20 mouse cellular contexts compared by ENCODE assay signal in genomic region chr10:90934678-90935077, GRCm38 (mm10).
DNase-seq lines count a peak whose midpoint lies in the region; ATAC-seq and TF ChIP-seq lines count a peak whose summit lies in the region.
"Had no signal": no experiment of that assay in that cellular context is flagged by ENCODE, and none has a peak within 500 bp of the region (broad histone marks: within the 10 kb centered on the region; RNA-seq: fewer than 3 reads in every experiment).

No protein-coding gene starts in this region.

- H3K4me3 ChIP-seq in heart, embryonic 10.5 days, result 0 out of 2 replicates have a peak overlapping the region, but pooled peaks have one; percentile 3
- no peak overlapping the region for H3K4me3 ChIP-seq in hindbrain, embryonic 13.5 days
- no peak overlapping the region for H3K4me3 ChIP-seq in hindbrain, embryonic 16.5 days (ENCODE audit: low read length)
- no peak overlapping the region for H3K4me3 ChIP-seq in ES-E14 (ENCODE audit: insufficient read depth in 1 of 2, low read depth in 1 of 2, low read length in 2 of 2, poor library complexity in 1 of 2, severe bottlenecking in 1 of 2)
- H3K4me3 ChIP-seq in forebrain, embryonic 16.5 days (replicated peaks; ENCODE audit: low read length), result no peak overlapping the region
- H3K4me3 ChIP-seq: heart, adult 2 months; midbrain, embryonic 13.5 days; stomach, embryonic 15.5 days had no signal

- no peaks in the 10 kb centered on the region for H3K36me3 ChIP-seq in heart, embryonic 10.5 days
- H3K36me3 ChIP-seq in hindbrain, embryonic 13.5 days, result no peaks in the 10 kb centered on the region
- no peaks in the 10 kb centered on the region for H3K36me3 ChIP-seq in hindbrain, embryonic 16.5 days (ENCODE audit: control insufficient read depth, insufficient read depth, low read length)
- H3K36me3 ChIP-seq in ES-E14 (ENCODE audit: control insufficient read depth, insufficient read depth, low read length, poor library complexity, severe bottlenecking), result no peaks in the 10 kb centered on the region
- H3K36me3 ChIP-seq in forebrain, embryonic 16.5 days (ENCODE audit: control insufficient read depth, insufficient read depth), result no peaks in the 10 kb centered on the region
- H3K36me3 ChIP-seq: midbrain, embryonic 13.5 days; stomach, embryonic 15.5 days had no signal

- no peak overlapping the region for H3K4me2 ChIP-seq in hindbrain, embryonic 13.5 days
- H3K4me2 ChIP-seq in hindbrain, embryonic 16.5 days (ENCODE audit: low read length), result no peak overlapping the region
- no peak overlapping the region for H3K4me2 ChIP-seq in forebrain, embryonic 16.5 days (ENCODE audit: low read length)
- H3K4me2 ChIP-seq: midbrain, embryonic 13.5 days; stomach, embryonic 15.5 days had no signal

- H3K4me1 ChIP-seq in heart, embryonic 10.5 days, result peaks cover 7% of the 10 kb centered on the region; the same call in 1 of the 2 replicates
- H3K4me1 ChIP-seq in hindbrain, embryonic 13.5 days (replicated peaks), result peaks cover 12% of the 10 kb centered on the region; the same call in 1 of the 2 replicates
- H3K4me1 ChIP-seq in hindbrain, embryonic 16.5 days (ENCODE audit: control insufficient read depth, insufficient read depth, low read depth, low read length), result no peaks in the 10 kb centered on the region
- H3K4me1 ChIP-seq in ES-E14 (ENCODE audit: control insufficient read depth in 2 of 2, insufficient read depth in 2 of 2, low read length in 2 of 2, poor library complexity in 1 of 2), result no peaks in the 10 kb centered on the region
- peaks cover 11% of the 10 kb centered on the region for H3K4me1 ChIP-seq in forebrain, embryonic 16.5 days (replicated peaks; ENCODE audit: control insufficient read depth, insufficient read depth, low read length)
- H3K4me1 ChIP-seq: stomach, embryonic 15.5 days had no signal

- no peaks in the 10 kb centered on the region for H3K27me3 ChIP-seq in heart, embryonic 10.5 days (ENCODE audit: insufficient read depth, poor library complexity, severe bottlenecking)
- no peaks in the 10 kb centered on the region for H3K27me3 ChIP-seq in hindbrain, embryonic 13.5 days
- H3K27me3 ChIP-seq in hindbrain, embryonic 16.5 days (replicated peaks; ENCODE audit: control insufficient read depth, insufficient read depth, low read length), result no peaks in the 10 kb centered on the region
- no peaks in the 10 kb centered on the region for H3K27me3 ChIP-seq in forebrain, embryonic 16.5 days (replicated peaks; ENCODE audit: control insufficient read depth, insufficient read depth, low read length)
- H3K27me3 ChIP-seq: midbrain, embryonic 13.5 days; stomach, embryonic 15.5 days had no signal

- WGBS in heart, embryonic 10.5 days, result 50% methylated on average over 13 of the region's 13 CpGs
- 40% methylated on average over 13 of the region's 13 CpGs for WGBS in hindbrain, embryonic 13.5 days
- 50% methylated on average over 13 of the region's 13 CpGs for WGBS in hindbrain, embryonic 16.5 days
- WGBS in forebrain, embryonic 16.5 days, result 44% methylated on average over 13 of the region's 13 CpGs

- no peak overlapping the region for H3K27ac ChIP-seq in heart, embryonic 10.5 days
- 0 out of 2 replicates have a peak overlapping the region, but pooled peaks have one; percentile 10 for H3K27ac ChIP-seq in hindbrain, embryonic 13.5 days
- no peak overlapping the region for H3K27ac ChIP-seq in hindbrain, embryonic 16.5 days (ENCODE audit: low read depth, low read length)
- H3K27ac ChIP-seq in ES-E14 (ENCODE audit: insufficient read depth, low read depth, low read length, poor library complexity, severe bottlenecking), result no peak overlapping the region
- no peak overlapping the region for H3K27ac ChIP-seq in forebrain, embryonic 16.5 days (ENCODE audit: low read length)
- H3K27ac ChIP-seq: heart, adult 2 months; midbrain, embryonic 13.5 days; stomach, embryonic 15.5 days had no signal

- no peaks in the 10 kb centered on the region for H3K9me3 ChIP-seq in heart, embryonic 10.5 days
- H3K9me3 ChIP-seq in hindbrain, embryonic 13.5 days, result no peaks in the 10 kb centered on the region
- H3K9me3 ChIP-seq in hindbrain, embryonic 16.5 days (ENCODE audit: control insufficient read depth, low read length), result no peaks in the 10 kb centered on the region
- H3K9me3 ChIP-seq in ES-E14 (ENCODE audit: control insufficient read depth, insufficient read depth, low read depth, low read length), result no peaks in the 10 kb centered on the region
- H3K9me3 ChIP-seq in forebrain, embryonic 16.5 days (ENCODE audit: control insufficient read depth, low read length), result no peaks in the 10 kb centered on the region
- H3K9me3 ChIP-seq: midbrain, embryonic 13.5 days; stomach, embryonic 15.5 days had no signal

- DNase-seq in heart, embryonic 10.5 days (ENCODE audit: low spot score), result no peak
- no peak for DNase-seq in heart, adult 9 months (ENCODE audit: low spot score in 2 of 2)
- DNase-seq in ES-E14 (ENCODE audit: low read depth, low spot score), result no peak
- no peak for DNase-seq in thymus, postnatal 36 days
- DNase-seq: cerebellum, adult 8-10 months; gastrocnemius, postnatal 10 days; heart, adult 2 months; kidney, adult 2 months; kidney, postnatal 10 days; left cerebral cortex, postnatal 4 days; liver; retina, postnatal 1 day; thymus, adult 18-20 months had no signal

- H3K9ac ChIP-seq in hindbrain, embryonic 13.5 days, result no peak overlapping the region
- H3K9ac ChIP-seq in hindbrain, embryonic 16.5 days (ENCODE audit: low read depth, low read length), result no peak overlapping the region
- H3K9ac ChIP-seq in ES-E14 (ENCODE audit: insufficient read depth, low read depth, low read length, poor library complexity, severe bottlenecking), result no peak overlapping the region
- no peak overlapping the region for H3K9ac ChIP-seq in forebrain, embryonic 16.5 days (replicated peaks; ENCODE audit: low read depth, low read length)
- H3K9ac ChIP-seq: midbrain, embryonic 13.5 days; stomach, embryonic 15.5 days had no signal

- in situ Hi-C loops in ES-E14 (cut with MboI; ENCODE audit: low sequenced_read_pairs in 2 of 2, unreplicated experiment in 2 of 2), result no loop called here

- ATAC-seq in hindbrain, embryonic 13.5 days (ENCODE audit: low FRiP score), result 0 out of 2 replicates have a peak, but pooled peaks have one; percentile 29
- no peak for ATAC-seq in hindbrain, embryonic 16.5 days
- peak; percentile 77 for ATAC-seq in forebrain, embryonic 16.5 days
- ATAC-seq: inflammation-experienced regulatory T-cells, adult 6 months; lung, postnatal 0 days; midbrain, embryonic 13.5 days had no signal

TF ChIP-seq in ES-E14, 5 proteins besides CTCF, POLR2A, EP300 and RAD21:
- TF ChIP-seq ZC3H11A (IDR thresholded peaks at IDR 0.05; ENCODE audit: borderline replicate concordance, low read depth, low read length) (no peak), CHD2 (IDR thresholded peaks at IDR 0.05; ENCODE audit: low read depth, low read length) (no peak), ZNF384 (IDR thresholded peaks at IDR 0.05; ENCODE audit: low read depth, low read length) (peak; percentile 47; the same call in 1 of the 2 replicates), MAFK (IDR thresholded peaks at IDR 0.05; ENCODE audit: insufficient read depth, low read depth, low read length) (no peak)
